Mouse (Mus musculus) thymus, adult 2 months (tissue): ENCODE results near the gene Glt8d2.

ENCODE experiments used
- CTCF ChIP-seq: fragments of 200-500 bp; IDR thresholded peaks from 2 replicates; pipeline ENCODE4 v1.5.1; 2012; ENCODE audit warnings: mild to moderate bottlenecking, control low read depth, low read length, moderate library complexity, borderline replicate concordance; ENCODE audit not compliant: control insufficient read depth, poor library complexity, insufficient read depth; ENCODE audit errors: extremely low read depth
- POLR2A ChIP-seq: fragments of 200-500 bp; IDR thresholded peaks from 2 replicates; pipeline ENCODE4 v1.6.1; 2012; ENCODE audit warnings: mild to moderate bottlenecking, low read length, control low read depth, moderate library complexity; ENCODE audit not compliant: control insufficient read depth, poor library complexity, insufficient read depth; ENCODE audit errors: extremely low read depth

GRCm38 (mm10) chr10:82652625-82653024 lies 37.8 kb downstream of the Glt8d2 start:
- TF ChIP-seq POLR2A = no peak
- TF ChIP-seq CTCF = no peak
